22 mouse cellular contexts compared by ENCODE assay signal in genomic region chr13:69845592-69845991, GRCm38 (mm10). TPM values are rescaled to one million over a fixed set of nuclear protein-coding genes. Genes with fewer than 3 reads are reported as not detected.
DNase-seq lines count a peak whose midpoint lies in the region; ATAC-seq and TF ChIP-seq lines count a peak whose summit lies in the region.
"Had no signal": no experiment of that assay in that cellular context is flagged by ENCODE, and none has a peak within 500 bp of the region (broad histone marks: within the 10 kb centered on the region; RNA-seq: fewer than 3 reads in every experiment).

No protein-coding gene starts in this region.

- no peaks in the 10 kb centered on the region for H3K4me1 ChIP-seq in cerebellum, adult 2 months (ENCODE audit: control insufficient read depth, insufficient read depth, low read length)
- H3K4me1 ChIP-seq: embryonic facial prominence, embryonic 12.5 days; heart, embryonic 13.5 days; limb, embryonic 15.5 days; neural tube, embryonic 13.5 days; stomach, embryonic 15.5 days had no signal

- TF ChIP-seq POLR2A in cerebellum, adult 2 months (IDR thresholded peaks at IDR 0.05; ENCODE audit: borderline replicate concordance, insufficient read depth, low read length): no peak

- H3K4me3 ChIP-seq in cerebellum, adult 2 months (replicated peaks; ENCODE audit: insufficient read depth, low read depth, low read length): no peak overlapping the region
- H3K4me3 ChIP-seq: embryonic facial prominence, embryonic 12.5 days; heart, embryonic 13.5 days; left cerebral cortex, adult 2 months; limb, embryonic 15.5 days; neural tube, embryonic 13.5 days; stomach, embryonic 15.5 days had no signal

- H3K27ac ChIP-seq in cerebellum, adult 2 months (ENCODE audit: insufficient read depth, low read length): no peak overlapping the region
- H3K27ac ChIP-seq: embryonic facial prominence, embryonic 12.5 days; heart, embryonic 13.5 days; left cerebral cortex, adult 2 months; limb, embryonic 15.5 days; macrophage; neural tube, embryonic 13.5 days; stomach, embryonic 15.5 days had no signal

- 23% methylated on average over 1 of the region's 1 CpGs for WGBS in cerebellum, adult 2 months

- DNase-seq in cerebellum, postnatal 14 days: peak; percentile 60 to 65
- DNase-seq in cerebellum, adult 2 months: no peak
- DNase-seq in left cerebral cortex, adult 18-20 months (ENCODE audit: low spot score in 2 of 2): peak; percentile 34 to 64
- DNase-seq in left cerebral cortex, adult 11 months (ENCODE audit: low spot score): no peak
- peak; percentile 15 for DNase-seq in left cerebral cortex, postnatal 4 days
- DNase-seq in telencephalon, adult 2 months (ENCODE audit: low read depth, low spot score): peak; percentile 66
- no peak for DNase-seq in neural tube, embryonic 10.5 days (ENCODE audit: extremely low spot score, low spot score)
- DNase-seq: cerebellum, adult 11-12 months; heart, postnatal 4 days; kidney, postnatal 10 days; liver, postnatal 0 days had no signal

- intact Hi-C loops in left cerebral cortex, postnatal 4 days (cut with DNase I): no loop called here

- ATAC-seq in monocyte, adult 5-6 weeks (replicated peaks; ENCODE audit: insufficient number of reproducible peaks, low FRiP score, low TSS enrichment, poor library complexity, severe bottlenecking): no peak
- ATAC-seq: hindbrain, embryonic 16.5 days; intestine, postnatal 0 days; liver, postnatal 0 days; midbrain, embryonic 16.5 days had no signal

- H3K27me3 ChIP-seq in cerebellum, adult 2 months (ENCODE audit: control insufficient read depth, insufficient read depth, low read length): no peaks in the 10 kb centered on the region
- H3K27me3 ChIP-seq: embryonic facial prominence, embryonic 12.5 days; heart, embryonic 13.5 days; limb, embryonic 15.5 days; neural tube, embryonic 13.5 days; stomach, embryonic 15.5 days had no signal

- TF ChIP-seq CTCF in cerebellum, adult 2 months (IDR thresholded peaks at IDR 0.05; ENCODE audit: borderline replicate concordance, insufficient read depth, low read depth, low read length): no peak

RNA-seq across cellular contexts. Expression of gene Med10, which starts 43.4 kb away (rescaled TPM):
- polyA plus RNA-seq in cerebellum, adult 2 months (2012; rRNA removed): 36.9 and 40.5 TPM in 2 replicates
- total RNA-seq in left cerebral cortex, adult 18-20 months (2021): 10 to 100 TPM; 43.9 to 54.8 TPM
- total RNA-seq in left cerebral cortex, postnatal 4 days (2021): 10 to 100 TPM; 69.0 to 79.9 TPM
- total RNA-seq in monocyte, adult 5-6 weeks (2017): 66.5 to 111 TPM (median 103 TPM) in 3 replicates

Comparison
In these comparisons a context has a peak if more than half of its experiments do, and no peak if none do; other contexts are left out.
1. DNase-seq: peak in cerebellum, postnatal 14 days (2 of 2), left cerebral cortex, adult 18-20 months (2 of 2), left cerebral cortex, postnatal 4 days (single experiment) and telencephalon, adult 2 months (single experiment); none in cerebellum, adult 2 months (0 of 2), left cerebral cortex, adult 11 months (single experiment) and neural tube, embryonic 10.5 days (single experiment).